Mouse (Mus musculus): ENCODE measurements around the gene Sh3bgrl2.

DNA sequence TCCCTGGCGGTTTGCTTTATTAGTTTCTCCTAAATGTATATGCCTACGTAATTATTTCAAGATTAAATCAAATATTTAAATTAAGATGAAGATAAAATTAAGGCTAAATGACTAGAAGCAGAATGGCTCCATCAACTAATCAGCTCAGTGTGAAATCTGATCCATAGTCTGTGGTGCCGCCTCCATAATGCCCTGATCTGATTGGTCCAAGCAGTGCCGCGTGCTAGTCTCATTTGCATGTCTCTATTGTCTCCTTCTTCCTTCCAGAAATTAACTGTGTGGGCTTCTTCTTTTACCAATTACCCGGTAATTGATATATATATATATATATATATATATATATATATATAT lies 109.5 kb downstream of the Sh3bgrl2 start:
- TF ChIP-seq CTCF (IDR thresholded peaks at IDR 0.05; ENCODE audit: low read depth, low read length) (no peak), POLR2A (IDR thresholded peaks at IDR 0.05; ENCODE audit: insufficient read depth, low read length) (no peak), EP300 (IDR thresholded peaks at IDR 0.05; ENCODE audit: insufficient read depth, low read depth, low read length) (no peak)

Data from ES-Bruce4 (cell line).